Mouse (Mus musculus) embryonic fibroblast, embryonic 13.5 days (primary cell): ENCODE measurements at regions not wholly inside any gene's neighbourhood (a gene's known extent, or its start where the extent isn't known, plus 50 kb on each side); places are given as distances from the start of the nearest gene placed in this dataset.

Experiments
- CTCF ChIP-seq: IDR thresholded peaks from 2 replicates; pipeline ENCODE4 v1.5.1; 2011; ENCODE audit warnings: mild to moderate bottlenecking, control low read depth, low read length, moderate library complexity, borderline replicate concordance; ENCODE audit not compliant: insufficient read depth
- POLR2A ChIP-seq: IDR thresholded peaks from 2 replicates; pipeline ENCODE4 v1.6.1; 2011; ENCODE audit warnings: low read depth, mild to moderate bottlenecking, control low read depth, low read length, moderate library complexity

DNA sequence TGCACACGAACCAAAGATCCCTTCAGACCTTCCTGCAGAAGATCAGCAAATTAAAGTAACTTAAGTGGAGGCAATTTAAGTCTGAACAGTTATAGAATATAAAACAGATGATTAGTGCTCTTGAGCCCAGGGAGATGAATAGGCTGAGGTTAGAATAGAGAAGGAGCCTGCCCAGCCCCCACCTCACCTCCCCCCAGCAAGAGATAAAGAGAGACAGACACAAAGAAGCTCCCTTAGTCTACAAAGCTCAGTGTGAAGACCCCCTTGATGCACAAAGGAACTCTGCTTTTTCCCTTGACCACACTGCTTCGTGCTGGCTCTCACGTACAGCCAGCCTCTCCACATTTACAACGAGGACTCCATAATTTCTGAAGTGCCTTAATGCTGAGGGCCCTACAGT, 67.3 kb upstream of the Ndn start:
- TF ChIP-seq POLR2A (no peak), CTCF (no peak)
